Mouse (Mus musculus) testis, adult 10 weeks (tissue): ENCODE data around the gene Neurl3. TPM values are rescaled to one million over a fixed set of nuclear protein-coding genes. Genes with fewer than 3 reads are reported as not detected.

Source experiments
- polyA plus RNA-seq: library from polyadenylated mRNA; stranded (reverse); fragments of 350-450 nt; fragmentation: Illumina TruSeq; extraction: RNeasy Lipid Tissue Mini Kit (QIAGEN cat#74804); gene quantifications from one replicate; pipeline ENCODE4 v1.2.3, GENCODE M21; 2014; ENCODE audit warnings: low read depth, low replicate concordance

Neurl3 gene
- 0.25 TPM for polyA plus RNA-seq

DNA sequence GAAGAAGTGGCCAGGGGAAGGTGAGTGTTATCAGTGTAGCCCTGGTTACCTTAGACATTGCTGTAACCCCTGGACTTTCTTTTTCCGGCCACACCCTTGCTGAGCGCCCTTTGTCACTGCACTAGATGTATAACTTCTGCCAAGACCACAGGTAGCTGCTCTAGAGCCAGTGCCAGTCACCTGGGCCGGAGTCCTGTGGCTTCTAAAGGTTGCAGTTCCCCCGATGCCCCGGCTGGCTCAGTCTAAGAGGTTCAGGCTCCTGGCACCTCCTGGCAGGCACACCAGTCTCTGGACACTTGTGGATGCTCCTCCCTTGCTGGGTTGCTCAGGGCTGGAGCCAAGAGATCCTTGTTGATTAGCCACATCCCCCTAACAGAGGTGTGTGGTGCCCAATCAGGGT is at the start of gene Neurl3:
Neurl3 (minus strand) TSS at position 225 of the 400 bp plus-strand sequence.

DNA sequence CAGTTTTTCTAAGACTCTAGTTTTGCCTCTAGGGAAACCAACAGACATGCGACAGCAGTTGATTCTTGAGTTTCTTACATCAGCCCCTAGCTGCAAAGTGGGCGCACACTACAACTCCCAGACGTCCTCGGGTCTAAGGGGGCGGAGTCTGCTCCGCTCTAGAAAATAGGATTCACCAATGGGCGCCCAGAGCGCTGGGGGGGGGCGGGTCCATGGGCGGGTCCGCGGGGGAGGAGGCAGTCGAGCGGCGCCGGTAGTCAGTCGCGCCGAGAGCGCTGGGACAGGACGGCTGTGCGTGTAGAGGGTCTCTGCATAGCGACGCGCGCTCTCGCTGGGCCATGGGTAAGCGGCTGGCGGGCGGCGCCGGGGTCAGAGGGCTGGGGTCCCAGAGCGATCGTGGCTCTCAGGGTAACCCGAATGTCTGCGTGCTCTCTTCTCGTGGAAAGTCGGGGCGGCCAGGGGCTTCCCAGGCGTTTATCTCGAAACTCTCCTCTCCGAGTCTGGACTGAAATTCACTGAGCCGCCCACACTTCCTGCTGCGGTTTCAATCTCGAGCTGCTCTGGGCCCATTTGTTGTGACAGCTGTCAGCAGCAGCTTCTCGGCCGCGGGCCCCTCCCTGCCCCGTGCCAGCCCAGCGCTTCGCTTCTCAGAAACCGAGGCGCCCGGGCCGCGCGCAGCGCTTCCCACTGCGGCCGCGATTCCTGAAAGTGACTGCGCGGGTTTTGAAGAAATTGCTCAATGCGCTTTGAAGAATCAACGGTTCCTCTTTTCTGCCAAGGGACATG is 33.2 kb upstream of the Neurl3 start, which contains the start of gene Arid5a:
Arid5a (plus strand) TSS at position 239 of the 786 bp plus-strand sequence.

DNA sequence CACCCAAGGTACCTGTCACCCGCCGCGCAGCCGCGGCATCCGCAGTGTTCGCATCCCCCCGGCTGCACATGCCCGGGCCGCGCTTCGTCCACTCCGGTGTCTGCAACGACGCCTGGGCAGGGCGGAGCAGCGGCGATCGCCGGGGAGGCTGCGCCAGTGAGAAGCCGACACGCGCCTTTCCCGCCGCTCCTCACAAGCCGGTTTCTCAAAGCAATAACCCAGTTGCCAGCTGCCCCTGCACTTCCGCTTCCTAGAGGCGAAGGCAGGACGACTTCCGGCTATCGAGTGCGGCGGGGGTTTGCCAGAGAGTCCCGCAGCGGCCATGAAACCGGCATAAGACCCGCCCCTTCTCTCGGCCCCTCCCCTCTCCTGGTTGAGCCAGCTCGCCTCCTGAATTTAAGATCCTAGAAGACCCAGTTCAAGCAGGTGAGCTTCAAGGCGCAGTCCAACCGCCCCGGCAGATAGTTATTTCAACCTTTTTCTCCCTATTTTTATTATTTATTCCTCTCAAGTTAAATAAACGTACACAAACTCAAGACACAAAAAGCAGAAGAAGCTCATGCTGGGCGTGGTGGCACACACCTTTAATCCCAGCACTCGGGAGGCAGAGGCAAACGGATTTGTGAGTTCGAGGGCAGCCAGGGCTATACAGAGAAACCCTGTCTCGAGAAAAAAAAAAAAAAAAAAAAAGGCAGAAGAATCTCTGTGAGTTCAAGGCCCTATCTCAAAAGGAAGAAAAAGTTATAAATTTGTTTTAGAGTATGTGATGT is 30.2 kb downstream of the Neurl3 start, which contains the start of gene Uggt1:
Uggt1 (minus strand) TSS at position 663 of the 770 bp plus-strand sequence.

Other genes starting within 250 kb of the Neurl3 start
- gene Hs6st1, start 206.3 kb downstream of the Neurl3 start, polyA plus RNA-seq = 1.0 TPM
- 24.1 TPM for gene Uggt1, start 30.0 kb downstream of the Neurl3 start, polyA plus RNA-seq
- 0.21 TPM for gene Arid5a, start 33.1 kb upstream of the Neurl3 start, polyA plus RNA-seq
- gene Kansl3, start 94.5 kb upstream of the Neurl3 start, polyA plus RNA-seq = 32.8 TPM
- 30.1 TPM for gene Fer1l5, start 97.6 kb upstream of the Neurl3 start, polyA plus RNA-seq
- 7.0 TPM for gene Lman2l, start 170.6 kb upstream of the Neurl3 start, polyA plus RNA-seq
- 6.3 TPM for gene Cnnm4, start 196.9 kb upstream of the Neurl3 start, polyA plus RNA-seq
- gene Cnnm3, start 237.2 kb upstream of the Neurl3 start, polyA plus RNA-seq = 2.0 TPM